Mouse (Mus musculus) heart, postnatal 0 days (tissue): ENCODE measurements around the gene Trappc10. TPM values are rescaled to one million over a fixed set of nuclear protein-coding genes. Genes with fewer than 3 reads are reported as not detected.

Source experiments
- ATAC-seq: fragments of 200-750 bp; cut with Nextera tagmentation; 2 replicates; pipeline ENCODE4 v1.8.0; 2017; ENCODE audit warnings: low read depth, moderate number of reproducible peaks, moderate library complexity; ENCODE audit not compliant: insufficient read depth
- DNase-seq: peaks from one replicate; pipeline ENCODE4 v3.0.0-alpha.2; 2016; ENCODE audit warnings: low spot score
- H3K27ac ChIP-seq: fragments of 300-500 bp; sonication (generic); 2 replicates; pipeline ENCODE4 v1.5.1; 2014; ENCODE audit warnings: low read depth, mild to moderate bottlenecking
- H3K27me3 ChIP-seq: fragments of 300-500 bp; sonication (generic); 2 replicates; pipeline ENCODE4 v1.6.1; 2014; ENCODE audit warnings: low read length, mixed read lengths; ENCODE audit not compliant: control insufficient read depth, insufficient read depth
- H3K36me3 ChIP-seq: fragments of 300-500 bp; sonication (generic); replicated peaks from 2 replicates; pipeline ENCODE4 v1.6.1; 2014; ENCODE audit warnings: low read length, mixed read lengths; ENCODE audit not compliant: control insufficient read depth, insufficient read depth
- H3K4me1 ChIP-seq: fragments of 300-500 bp; sonication (generic); 2 replicates; pipeline ENCODE4 v1.6.1; 2014; ENCODE audit warnings: antibody characterized with exemption; ENCODE audit not compliant: control insufficient read depth, insufficient read depth
- H3K4me2 ChIP-seq: fragments of 300-500 bp; sonication (generic); 2 replicates; pipeline ENCODE4 v1.6.1; 2014; ENCODE audit warnings: low read depth, mild to moderate bottlenecking, low read length, moderate library complexity
- H3K4me3 ChIP-seq: fragments of 300-500 bp; sonication (generic); 2 replicates; pipeline ENCODE4 v1.5.1; 2014; ENCODE audit warnings: low read depth, low read length
- H3K9ac ChIP-seq: fragments of 300-500 bp; sonication (generic); replicated peaks from 2 replicates; pipeline ENCODE4 v1.6.1; 2014; ENCODE audit warnings: low read depth, low read length, mixed read lengths
- H3K9me3 ChIP-seq: fragments of 300-500 bp; sonication (generic); replicated peaks from 2 replicates; pipeline ENCODE4 v1.6.1; 2016; ENCODE audit warnings: low read length; ENCODE audit not compliant: control insufficient read depth
- CTCF ChIP-seq: IDR thresholded peaks from 2 replicates; pipeline ENCODE4 v1.5.1; 2016; ENCODE audit warnings: antibody characterized with exemption, control low read depth, low read depth
- EP300 ChIP-seq: IDR thresholded peaks from 2 replicates; pipeline ENCODE4 v1.6.1; 2016; ENCODE audit warnings: antibody characterized with exemption, low read depth
- WGBS: fragments of 180-500 bp; shearing (Covaris S2); extraction: QIAGEN DNeasy Blood & Tissue Kit; methylation state at CpG from one replicate; pipeline ENCODE4 v1.1.7; 2014; 5-methylcytosine and 5-hydroxymethylcytosine counted together
- polyA plus RNA-seq: library from polyadenylated mRNA; unstranded; fragments of >200 nt; fragmentation: Nextera tagmentation; extraction: Ambion mirVana; gene quantifications from 2 replicates; pipeline ENCODE4 v1.2.1, GENCODE M21; 2015
- total RNA-seq: library from RNA; depleted of rRNA; stranded (reverse); fragments of >200 nt; gene quantifications from 2 replicates; pipeline ENCODE4 v1.2.3, GENCODE M21; 2014; ENCODE audit warnings: low replicate concordance

The Trappc10 gene
- total and polyA plus RNA-seq, 2 experiments from 2014 or later: 13.2 to 51.0 TPM

DNA sequence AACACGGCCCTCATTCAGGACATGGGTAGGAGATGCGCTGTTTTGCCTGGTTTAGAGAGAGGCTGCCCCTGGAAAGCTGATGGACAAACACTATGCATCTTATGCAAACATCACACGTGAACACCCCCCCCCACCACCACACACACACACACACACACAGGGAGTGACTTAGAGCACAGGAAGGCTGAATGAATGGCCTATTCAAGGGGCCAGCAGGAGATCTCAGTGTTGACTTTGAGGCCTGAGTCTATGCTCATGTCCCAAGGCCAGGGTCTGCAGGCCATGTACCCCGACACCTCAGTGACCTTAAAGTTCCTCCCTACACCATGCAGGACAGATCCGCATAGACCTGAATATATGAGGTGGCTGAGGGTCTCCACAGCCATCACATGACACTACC, 43.7 kb upstream of the Trappc10 start:
- Histone ChIP-seq H3K9me3 (no peaks in the 10 kb centered on the region), H3K27ac (no peak overlapping the region), H3K9ac (no peak overlapping the region), H3K27me3 (no peaks in the 10 kb centered on the region), H3K4me1 (no peaks in the 10 kb centered on the region), H3K4me2 (no peak overlapping the region), H3K36me3 (peaks cover 50% of the 10 kb centered on the region), H3K4me3 (no peak overlapping the region)
- ATAC-seq (no peak), DNase-seq (no peak)
- WGBS: 88% methylated on average over 5 of the region's 5 CpGs
- no peak for TF ChIP-seq CTCF
- TF ChIP-seq EP300: no peak

DNA sequence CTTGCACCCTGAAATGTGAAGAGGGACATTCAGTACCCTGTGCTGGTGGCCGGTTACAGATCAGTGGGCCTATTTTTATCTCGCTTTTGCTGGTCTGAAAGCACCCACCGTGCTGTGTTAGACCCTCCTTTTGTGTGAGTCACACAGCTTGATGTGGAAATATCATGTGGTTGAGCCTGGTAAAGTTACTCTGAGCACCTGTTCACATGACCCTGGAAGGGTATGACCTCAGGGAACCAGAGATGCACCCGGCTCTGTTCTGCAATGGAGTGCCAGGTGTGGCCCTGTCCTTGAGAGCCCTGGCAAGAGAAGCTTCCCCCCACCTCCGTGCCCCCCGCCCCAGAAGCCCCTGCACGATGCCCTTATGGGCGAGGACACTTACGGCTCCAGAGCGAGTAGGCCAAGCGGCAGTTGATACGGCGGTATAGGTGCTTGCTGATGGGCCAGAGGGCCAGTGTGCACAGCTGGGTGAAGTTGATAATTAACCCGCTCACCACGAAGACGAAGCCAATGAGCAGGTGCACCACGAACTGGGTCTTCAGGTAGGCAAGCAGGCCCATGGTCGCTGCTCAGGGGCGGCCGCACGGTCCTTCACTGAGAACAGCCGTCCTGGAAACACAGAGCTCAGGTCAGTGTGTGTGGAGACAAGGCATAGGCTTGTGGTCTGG, 43.2 kb upstream of the Trappc10 start:
- WGBS: 91% methylated on average over 22 of the region's 22 CpGs
- no peak for TF ChIP-seq CTCF
- no peak for TF ChIP-seq EP300
- H3K27me3 ChIP-seq: no peaks in the 10 kb centered on the region

DNA sequence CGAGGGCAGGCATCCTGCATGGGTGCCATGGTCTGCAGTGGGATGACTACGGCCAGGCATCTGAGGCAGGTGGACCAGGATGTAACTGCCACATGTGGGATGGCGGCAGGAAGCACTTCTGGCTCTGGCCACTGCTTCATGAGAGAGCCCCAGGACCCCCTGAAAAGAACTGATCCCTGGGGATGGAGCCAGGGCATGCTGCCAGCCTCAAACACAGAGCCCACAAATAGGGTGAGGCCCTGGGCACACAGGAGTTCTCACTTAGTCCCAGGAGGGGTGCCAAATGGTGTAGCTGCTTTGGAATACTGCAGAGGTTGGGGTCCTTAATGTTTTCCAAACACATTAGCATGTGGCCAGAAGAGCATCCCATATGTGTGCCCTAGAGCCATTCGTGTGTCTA, 41.5 kb upstream of the Trappc10 start:
- Histone ChIP-seq H3K4me2 (no peak overlapping the region), H3K27ac (no peak overlapping the region), H3K4me1 (no peaks in the 10 kb centered on the region), H3K9me3 (no peaks in the 10 kb centered on the region), H3K36me3 (peaks cover 71% of the 10 kb centered on the region), H3K27me3 (no peaks in the 10 kb centered on the region), H3K4me3 (no peak overlapping the region), H3K9ac (no peak overlapping the region)
- ATAC-seq (no peak), DNase-seq (no peak)
- 87% methylated on average over 4 of the region's 4 CpGs for WGBS
- no peak for TF ChIP-seq CTCF
- TF ChIP-seq EP300: no peak

More for the DNA sequence above, 43.2 kb upstream of the Trappc10 start:
- peaks cover 55% of the 10 kb centered on the region for H3K36me3 ChIP-seq
- H3K9ac ChIP-seq: no peak overlapping the region
- H3K4me2 ChIP-seq: no peak overlapping the region
- ATAC-seq: no peak
- no peaks in the 10 kb centered on the region for H3K9me3 ChIP-seq
- DNase-seq: no peak
- H3K4me3 ChIP-seq: no peak overlapping the region
- no peak overlapping the region for H3K27ac ChIP-seq
- H3K4me1 ChIP-seq: no peaks in the 10 kb centered on the region

DNA sequence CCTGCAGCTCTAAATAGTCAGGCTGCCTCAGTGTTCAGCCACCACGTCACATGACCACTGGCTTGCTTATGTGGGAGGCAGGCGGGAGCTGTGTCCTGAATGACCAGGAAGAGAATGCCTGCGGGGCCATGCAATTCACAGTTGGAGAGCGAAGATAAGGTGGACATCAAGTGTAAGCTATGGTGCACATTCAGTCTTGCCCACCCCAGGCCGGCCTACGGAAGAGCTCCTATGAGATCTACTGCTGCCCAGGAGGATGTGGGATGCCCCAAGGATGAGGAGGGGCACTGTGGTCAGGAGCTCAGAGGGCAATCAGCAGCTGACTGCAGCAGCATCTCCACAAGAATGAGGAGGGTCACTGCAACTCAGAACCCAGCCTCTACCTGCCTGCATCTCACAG, 41.0 kb upstream of the Trappc10 start:
- H3K4me3 ChIP-seq: no peak overlapping the region
- WGBS: 71% methylated on average over 6 of the region's 6 CpGs
- DNase-seq (no peak), ATAC-seq (no peak)
- no peak overlapping the region for H3K27ac ChIP-seq
- no peak overlapping the region for H3K4me2 ChIP-seq
- TF ChIP-seq EP300 (no peak), CTCF (no peak)
- H3K9ac ChIP-seq: no peak overlapping the region
- no peaks in the 10 kb centered on the region for H3K4me1 ChIP-seq
- H3K27me3 ChIP-seq: no peaks in the 10 kb centered on the region
- H3K9me3 ChIP-seq: no peaks in the 10 kb centered on the region
- H3K36me3 ChIP-seq: peaks cover 77% of the 10 kb centered on the region

DNA sequence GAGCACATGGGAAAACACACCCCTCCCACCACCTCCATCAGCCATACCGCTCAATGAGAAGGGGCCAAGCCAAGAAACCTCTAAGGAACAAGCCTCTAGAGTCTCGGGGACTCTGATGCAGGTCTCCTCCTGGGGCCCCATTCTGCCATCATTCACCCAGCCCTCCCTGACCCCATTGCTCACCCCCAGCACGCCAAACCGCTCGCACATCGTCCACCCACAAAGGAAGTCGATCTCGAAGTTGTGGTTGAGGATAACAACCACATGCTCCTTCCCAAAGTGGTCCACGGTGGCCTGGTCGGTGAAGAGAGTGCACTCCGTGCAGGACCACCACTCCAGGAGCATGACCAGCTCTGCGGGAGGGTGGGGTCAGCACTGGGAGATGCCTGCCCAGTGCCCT, 40.4 kb upstream of the Trappc10 start:
- no peak overlapping the region for H3K4me2 ChIP-seq
- H3K36me3 ChIP-seq: peaks cover 81% of the 10 kb centered on the region
- WGBS: 90% methylated on average over 12 of the region's 12 CpGs

DNA sequence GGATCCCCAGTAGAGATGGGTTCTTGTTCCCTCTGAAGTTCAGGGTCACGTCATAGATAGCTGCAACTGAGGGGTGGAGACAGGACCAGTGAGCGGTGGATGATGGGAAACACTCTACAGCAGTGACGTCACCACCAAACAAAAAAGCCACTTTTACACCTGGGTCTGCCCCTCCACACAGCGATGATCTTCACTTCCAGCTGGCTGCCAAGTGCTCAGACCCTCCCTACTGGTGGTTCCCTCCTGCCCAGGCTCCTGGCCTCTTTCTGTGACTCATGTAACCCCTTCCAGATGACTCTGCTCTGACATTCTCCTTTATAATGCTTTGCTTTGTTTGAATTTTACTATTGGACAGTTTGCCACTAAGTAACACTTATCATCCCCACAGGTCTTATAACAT, 38.0 kb upstream of the Trappc10 start:
- Histone ChIP-seq H3K36me3 (peaks cover 90% of the 10 kb centered on the region), H3K4me2 (no peak overlapping the region), H3K27me3 (no peaks in the 10 kb centered on the region), H3K4me1 (no peaks in the 10 kb centered on the region), H3K4me3 (no peak overlapping the region), H3K27ac (no peak overlapping the region), H3K9me3 (no peaks in the 10 kb centered on the region), H3K9ac (no peak overlapping the region)
- no peak for TF ChIP-seq CTCF
- no peak for TF ChIP-seq EP300
- ATAC-seq (no peak), DNase-seq (no peak)
- 82% methylated on average over 4 of the region's 4 CpGs for WGBS

More for the DNA sequence above, 40.4 kb upstream of the Trappc10 start:
- Histone ChIP-seq H3K9ac (no peak overlapping the region), H3K27me3 (no peaks in the 10 kb centered on the region), H3K4me1 (no peaks in the 10 kb centered on the region), H3K27ac (no peak overlapping the region), H3K4me3 (no peak overlapping the region), H3K9me3 (no peaks in the 10 kb centered on the region)
- no peak for DNase-seq
- no peak for ATAC-seq
- TF ChIP-seq CTCF (no peak), EP300 (no peak)
